Mouse (Mus musculus) spleen, postnatal 4 days (tissue): ENCODE measurements around the gene Inca1.

ENCODE experiments used
- DNase-seq, 2 experiments: peaks; one replicate each; pipeline ENCODE4 v3.0.0; 2022; ENCODE audit warnings: low spot score in 2 of 2

Inca1 gene

DNA sequence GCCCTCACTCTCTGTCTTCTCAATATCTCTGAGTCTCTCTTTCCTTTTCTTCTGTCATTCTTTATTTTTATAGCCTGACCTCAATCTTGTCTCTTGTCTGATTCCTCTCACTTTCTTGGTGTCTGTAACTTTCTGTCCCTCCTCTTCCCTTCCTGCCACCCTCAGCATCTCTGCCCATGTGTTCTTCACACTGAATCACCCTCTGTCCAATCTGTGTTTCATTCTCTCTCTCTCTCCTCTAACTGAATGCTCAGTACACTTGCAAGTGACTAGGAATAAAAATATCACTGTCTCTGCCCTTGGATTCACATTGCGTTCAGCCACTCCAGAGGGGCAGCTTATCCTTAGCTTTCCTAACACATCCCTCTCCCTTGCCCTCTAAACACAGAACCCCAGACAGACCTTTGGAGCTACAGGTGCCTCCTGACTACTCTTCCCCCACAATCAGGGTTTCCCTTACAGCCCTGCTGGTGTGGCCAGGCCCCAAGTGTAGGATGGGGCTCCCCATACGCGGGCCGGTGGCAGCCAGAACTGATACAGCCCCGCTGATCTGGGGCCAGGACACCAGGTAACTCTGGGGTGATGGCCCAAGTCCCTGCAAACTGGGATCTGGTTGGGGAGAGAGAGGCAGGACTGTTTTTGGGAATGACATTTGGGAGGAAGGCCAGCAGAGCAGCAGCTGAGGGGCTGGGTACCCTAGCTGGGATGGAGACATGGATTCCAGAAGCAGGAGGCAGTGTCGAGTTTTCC, 2.2 kb upstream of the Inca1 start:
- no peak for DNase-seq

DNA sequence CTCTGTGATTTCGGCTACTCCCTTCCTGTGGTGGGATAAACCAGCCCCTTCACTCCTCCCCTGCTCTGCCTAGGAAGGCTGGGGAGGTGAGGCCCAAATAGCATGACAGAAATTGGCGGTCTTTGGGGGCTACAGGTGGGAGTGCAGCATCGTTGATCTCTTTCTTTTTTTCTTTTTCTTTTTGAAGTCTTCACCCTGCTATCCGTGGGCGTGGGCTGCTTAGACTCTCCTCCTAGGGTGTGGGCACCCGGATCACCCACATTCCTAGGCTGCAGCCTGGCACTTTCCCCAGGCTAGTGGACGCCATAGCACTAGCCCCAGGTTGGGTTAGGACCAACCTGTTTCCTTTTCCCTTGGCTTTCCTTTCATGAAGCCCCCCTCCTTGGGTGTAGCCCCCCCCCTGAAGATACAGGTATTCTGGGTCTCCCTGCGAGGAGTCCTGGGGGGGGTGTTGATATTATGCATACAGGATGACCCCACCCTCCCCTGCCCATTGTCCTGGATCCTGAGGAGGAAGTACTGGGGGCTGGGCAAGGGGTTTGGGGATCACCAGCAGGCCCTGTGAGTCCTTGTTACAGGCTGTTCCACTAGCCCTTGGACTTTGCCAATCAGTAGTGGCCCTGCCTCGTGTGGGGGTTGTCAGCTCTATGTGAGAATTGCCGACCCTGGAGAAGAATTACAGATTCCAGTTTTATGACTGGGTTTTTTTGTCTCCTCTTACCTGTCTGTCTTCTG, 1.4 kb upstream of the Inca1 start:
- DNase-seq, result no peak

DNA sequence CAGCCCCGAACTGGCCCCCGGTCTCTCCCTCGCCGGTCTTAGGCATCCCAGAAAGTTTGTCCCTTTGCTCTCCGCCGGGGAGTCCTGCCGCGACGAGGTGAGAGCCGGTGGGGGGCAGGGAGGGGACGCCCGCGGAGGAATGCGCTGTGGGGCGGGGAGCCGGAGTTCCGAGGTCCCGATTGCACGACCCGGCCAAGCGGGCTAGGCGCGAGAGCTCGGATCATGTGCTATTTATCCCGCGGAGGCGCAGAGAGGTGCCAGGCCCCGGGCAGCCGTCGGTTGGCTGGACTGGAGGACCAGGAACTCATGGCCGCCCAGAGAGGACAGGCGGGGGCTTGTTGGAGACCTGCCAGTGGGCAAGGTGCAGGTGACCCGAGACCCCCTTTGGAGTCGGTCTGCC, 658 bp upstream of the Inca1 start:
- peak; percentile 47 to 84 for DNase-seq

DNA sequence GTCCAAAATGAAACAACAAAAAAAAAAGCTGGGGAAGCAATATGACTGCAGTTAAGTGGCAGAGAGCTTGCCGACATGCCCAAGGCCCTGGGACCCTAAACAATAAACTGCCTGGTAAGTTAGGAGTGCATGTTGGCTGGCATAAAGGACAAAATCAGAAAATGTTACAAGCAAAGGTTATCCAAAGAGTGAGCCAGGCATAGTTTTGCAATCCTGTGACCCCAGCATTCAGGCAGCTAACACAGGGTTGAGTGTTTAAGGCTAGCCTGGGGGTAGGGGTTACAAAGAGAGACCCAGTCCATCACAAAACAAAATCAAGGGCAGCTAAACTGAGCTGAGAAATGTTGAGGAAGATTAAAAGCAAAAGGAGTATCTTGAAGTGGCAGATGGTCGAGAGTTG, 904 bp downstream of the Inca1 start:
- no peak for DNase-seq

DNA sequence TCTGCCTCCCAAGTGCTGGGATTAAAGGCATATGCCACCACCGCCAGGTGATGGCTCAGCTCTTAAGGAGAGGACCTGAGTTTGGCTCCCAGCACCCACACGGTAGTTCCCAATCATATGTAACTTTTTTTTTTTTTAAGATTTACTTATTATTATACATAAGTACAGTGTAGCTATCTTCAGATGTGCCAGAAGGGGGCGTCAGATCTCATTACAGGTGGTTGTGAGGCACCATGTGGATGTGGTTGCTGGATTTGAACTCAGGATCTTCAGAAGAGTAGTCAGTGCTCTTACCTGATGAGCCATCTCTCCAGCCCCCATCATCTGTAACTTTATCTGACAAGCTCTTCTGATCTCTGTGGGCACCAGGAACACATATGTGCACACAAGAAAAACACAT, 2.6 kb downstream of the Inca1 start:
- no peak for DNase-seq

DNA sequence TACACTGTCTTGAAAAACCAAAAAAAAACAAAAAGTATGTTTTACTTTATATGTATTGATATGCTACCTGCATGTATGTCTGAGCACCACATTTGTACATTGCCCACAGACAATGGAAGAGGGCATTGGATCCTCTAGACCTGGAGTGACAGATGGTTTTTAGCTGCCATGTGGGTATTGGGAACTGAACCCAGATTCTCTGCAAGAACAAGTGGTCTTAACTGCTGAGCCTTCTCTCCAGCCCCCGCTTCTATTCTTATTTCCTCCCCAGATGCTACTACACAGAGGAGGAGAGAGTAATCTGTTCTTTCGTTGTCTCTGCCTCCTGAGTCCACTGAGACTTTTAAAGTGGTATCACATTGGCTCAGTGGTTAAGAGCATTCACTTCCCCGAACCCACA, 6.5 kb downstream of the Inca1 start:
- DNase-seq, result no peak

DNA sequence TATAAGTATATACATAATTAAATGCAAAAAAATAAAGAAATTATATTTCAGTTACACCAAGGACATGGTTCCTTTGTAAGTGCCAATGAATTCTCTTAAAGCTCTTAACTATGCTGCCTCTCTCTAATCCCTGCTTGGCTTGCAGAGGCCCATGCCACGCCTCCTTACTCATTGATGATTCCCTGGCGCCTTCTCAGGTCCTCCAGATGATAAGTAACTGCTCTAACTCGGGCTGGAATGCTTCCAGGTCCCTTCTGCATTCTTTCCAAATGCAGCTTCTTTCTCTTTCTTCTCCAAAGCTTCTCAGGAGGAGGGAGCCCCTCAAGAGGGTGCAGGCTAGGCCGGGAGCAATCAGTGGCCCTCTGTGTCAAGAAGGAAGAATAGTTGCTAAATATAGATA, 10.4 kb downstream of the Inca1 start:
- DNase-seq, result no peak

DNA sequence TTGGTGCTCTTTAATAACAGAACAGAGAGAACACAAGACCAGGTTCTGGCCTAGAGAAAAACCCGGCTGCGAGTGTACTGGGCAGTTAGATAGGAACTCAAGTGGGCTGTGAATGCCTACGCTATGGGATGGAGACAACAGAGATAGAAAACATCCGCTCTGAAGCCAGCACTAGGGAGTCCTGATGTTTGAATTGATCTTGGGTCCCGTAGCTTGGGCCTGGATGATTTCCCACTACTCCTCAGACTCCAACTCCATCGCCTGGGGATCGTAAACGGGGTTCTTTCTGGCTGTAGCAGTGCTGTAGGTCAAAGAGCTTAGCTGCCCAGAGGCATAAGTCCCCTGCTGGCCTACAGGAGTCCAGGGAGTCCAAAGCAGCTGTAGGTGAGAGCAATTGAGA, 11.6 kb downstream of the Inca1 start:
- DNase-seq, result no peak

DNA sequence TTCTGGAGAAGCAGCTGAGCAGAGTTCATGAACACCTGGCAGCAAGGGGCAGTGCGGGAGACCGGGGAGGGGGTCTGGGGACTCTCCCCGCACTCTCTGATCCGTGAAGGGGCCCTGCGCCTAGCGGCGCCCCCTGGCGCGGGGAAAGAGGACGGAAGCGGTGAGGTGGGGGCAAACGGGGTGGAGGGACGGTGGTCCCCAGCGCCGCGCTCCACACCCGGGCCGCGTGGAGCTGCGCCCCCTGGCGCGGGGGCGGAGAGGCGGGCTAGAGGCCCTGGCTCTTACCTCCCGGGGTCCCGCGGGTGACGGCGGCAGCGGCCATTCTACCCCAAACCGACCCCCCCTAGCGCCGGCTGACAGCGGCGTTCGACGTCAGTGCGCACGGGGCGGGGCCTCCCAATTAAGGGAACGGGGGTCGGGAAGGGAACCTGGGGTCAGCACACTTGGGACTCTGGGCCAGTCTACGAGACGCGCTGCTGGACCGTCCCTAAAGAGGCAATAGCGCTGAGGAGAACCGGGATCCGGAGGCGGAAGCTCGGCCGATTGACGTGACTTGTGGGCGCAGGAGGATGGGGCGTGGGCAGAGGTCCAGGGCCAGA, 12.3 kb downstream of the Inca1 start, which contains the start of gene Camta2:
Gene Camta2, minus strand, starts transcription at position 505 of the 599 bp plus-strand sequence.
- DNase-seq, result peak; percentile 78 to 89

DNA sequence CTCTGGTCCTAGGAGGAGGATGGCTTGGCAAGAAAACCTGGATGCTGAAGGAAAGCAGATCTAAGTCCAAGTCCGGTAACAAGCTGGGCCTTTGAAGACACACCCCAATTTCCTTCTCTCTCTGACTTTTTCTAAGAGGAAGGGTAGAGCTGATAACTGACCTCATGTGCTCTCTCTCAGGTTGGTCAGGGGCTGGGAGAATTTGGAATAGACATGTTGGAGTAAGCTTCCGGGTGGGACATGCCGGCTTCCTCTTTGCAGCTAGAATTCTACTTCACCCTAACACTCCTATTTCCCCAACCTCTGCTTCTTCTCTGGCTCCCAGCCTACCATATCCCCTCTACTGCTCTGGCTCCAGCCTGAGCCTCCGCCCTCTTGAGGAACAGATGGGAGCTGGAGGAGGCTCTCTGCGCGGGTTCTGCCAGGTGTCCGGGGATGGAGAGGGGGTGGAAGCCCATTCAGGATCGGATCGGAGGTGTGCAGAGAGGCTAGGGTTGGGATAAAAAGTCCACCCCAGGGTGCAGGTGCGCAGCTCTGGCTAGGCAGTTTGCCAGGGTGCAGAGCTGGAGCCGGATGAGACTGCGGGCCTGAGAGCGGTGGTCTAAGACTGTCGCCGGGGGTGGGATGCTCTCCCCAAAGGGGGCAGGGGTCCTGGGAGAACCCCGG, 12.9 kb downstream of the Inca1 start:
- DNase-seq, result no peak

DNA sequence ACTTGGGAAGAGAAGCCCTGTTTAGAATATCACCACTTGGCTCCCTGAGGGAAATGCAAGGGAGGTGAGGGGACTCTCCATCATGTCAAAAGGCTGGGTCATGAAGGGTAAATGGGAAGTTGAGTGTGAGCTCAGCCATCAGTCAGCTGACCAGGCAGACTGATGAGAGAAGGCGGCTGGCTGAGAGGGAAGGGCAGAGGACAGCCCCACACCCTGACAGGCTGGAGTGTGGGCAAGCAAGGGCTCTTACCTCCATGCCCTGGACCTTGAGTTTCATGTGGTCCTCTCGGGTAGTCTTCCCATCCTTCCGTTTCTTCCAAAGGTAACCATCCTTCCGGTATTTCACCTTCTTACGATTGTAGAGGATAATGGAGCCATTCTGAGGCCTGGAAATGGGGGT, 16.3 kb downstream of the Inca1 start:
- no peak for DNase-seq

DNA sequence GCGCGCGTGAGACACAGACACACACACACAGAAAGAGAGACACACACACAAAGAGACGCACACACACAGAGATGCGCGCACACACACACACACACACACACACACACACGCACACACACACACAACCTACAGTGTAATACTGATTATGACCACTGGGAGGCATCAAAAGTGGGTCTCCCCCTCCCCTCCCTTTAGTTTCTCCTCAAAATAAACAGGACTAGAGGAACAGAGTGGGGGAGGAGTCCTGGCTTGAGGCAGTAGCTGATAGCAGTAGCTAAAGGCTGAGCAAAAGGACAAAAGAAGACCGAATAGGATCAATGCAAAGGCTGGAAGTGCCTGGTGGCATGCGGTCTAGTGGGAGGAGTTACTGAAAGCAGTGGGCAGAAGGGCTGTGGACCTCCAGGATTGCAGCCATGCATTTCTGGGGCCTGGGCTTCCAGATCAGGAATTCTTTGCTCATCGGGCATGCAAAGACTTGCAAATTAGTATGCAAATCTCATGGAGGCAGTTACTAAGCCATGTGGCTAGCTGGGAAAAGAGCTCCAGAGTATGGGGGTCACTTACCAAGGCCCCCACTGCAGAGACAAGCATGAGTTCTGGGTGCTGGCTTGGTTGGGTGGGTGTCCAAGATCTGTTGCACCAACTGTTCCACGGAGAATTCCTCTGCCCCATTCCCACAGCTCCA, 17.9 kb downstream of the Inca1 start:
- DNase-seq, result no peak

DNA sequence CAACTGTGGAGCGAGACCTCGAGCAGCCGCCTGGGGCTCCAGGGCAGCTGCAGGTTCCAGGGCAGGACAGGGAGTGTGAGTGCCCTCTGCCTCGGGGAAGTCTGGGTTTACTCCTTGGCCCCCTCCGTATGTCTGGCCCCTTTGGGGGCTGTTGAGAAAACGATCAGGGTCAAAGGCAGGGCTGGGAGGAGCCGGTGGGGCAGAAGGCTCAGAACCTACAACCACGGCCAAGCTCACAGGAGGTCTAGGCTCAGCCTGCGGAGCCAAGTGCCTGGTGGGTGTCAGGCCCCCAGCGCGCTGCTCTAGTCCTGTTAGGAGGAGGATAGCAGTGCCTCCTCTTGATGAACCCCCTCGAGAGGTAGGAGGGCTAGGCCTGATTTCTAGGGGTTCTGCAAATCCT, 18.8 kb downstream of the Inca1 start:
- no peak for DNase-seq

DNA sequence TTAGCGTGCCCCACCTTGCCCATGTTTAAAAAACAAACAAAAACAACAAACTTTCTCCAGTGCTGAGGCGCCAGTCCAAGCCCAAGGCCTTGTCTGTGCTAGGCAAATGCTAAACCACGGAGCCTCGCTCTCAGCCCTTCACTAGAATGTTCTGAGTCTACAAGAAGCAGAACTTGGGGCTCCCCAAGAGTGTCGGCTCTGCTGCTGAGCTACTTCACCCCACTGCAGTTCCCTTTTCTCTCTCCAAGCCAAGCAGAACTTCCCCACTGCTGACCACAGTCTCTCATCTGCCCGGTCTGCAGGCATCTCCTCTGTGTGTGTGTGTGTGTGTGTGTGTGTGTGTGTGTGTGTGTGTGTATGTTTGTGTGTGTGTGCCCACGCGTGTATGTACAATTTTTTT, 20.1 kb downstream of the Inca1 start:
- peak in 1 of 2 experiments; percentile 45 for DNase-seq

DNA sequence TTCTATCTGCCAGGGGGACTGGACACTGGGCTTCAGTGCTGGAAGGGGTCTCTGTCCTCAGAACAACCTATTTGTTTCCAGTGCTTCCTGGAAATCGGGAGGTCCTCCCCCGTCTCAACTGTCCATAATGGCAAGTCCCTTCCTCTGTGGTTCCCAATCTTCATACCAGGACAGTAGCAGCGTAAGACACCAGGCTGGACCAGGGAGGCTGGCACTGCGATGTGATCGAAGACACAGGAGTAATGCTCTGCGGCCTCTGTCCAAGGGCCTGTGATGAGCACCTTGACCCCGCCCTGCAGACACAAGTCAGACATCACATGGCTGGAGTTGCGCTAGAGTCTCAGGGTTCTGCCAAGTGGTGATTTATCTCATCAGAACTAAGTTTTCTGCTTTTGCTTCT, 20.6 kb downstream of the Inca1 start:
- no peak for DNase-seq

DNA sequence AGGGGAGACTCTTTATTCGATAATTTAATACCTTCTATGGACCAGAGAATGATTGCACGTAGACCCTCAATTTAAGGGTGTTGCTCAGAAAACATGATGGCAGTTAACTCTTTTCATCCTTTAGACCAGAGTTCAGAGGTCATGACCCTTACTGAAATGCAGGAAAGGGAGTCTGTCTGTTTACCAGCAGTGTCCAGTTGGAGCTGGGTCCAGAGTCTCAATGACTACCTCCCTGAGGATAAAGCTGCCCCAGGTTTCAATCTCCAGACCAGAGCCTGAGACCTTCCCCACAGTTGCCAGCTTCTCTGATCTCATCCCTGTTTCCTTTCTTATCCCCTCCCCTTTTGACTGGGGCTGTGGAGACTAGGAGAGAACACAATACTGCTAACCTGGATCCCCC, 21.4 kb downstream of the Inca1 start:
- no peak for DNase-seq

DNA sequence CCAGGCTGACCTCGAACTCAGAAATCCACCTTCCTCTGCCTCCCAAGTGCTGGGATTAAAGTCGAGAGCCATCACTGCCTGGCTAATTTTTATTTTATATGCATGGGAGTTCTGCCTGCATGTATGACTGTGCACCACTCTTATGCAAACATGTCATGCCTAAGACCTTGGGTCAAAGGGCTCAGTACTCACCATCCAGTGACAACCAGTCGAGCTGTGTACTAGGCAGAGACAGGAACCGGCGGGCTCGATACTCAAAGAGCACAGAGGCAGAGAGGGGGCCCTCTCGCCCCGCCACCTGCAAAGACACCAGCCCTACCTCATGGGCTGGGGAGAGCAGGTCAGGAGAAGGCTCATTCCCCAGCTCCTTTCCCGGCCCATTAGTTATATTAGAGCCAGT, 21.9 kb downstream of the Inca1 start:
- DNase-seq, result no peak

DNA sequence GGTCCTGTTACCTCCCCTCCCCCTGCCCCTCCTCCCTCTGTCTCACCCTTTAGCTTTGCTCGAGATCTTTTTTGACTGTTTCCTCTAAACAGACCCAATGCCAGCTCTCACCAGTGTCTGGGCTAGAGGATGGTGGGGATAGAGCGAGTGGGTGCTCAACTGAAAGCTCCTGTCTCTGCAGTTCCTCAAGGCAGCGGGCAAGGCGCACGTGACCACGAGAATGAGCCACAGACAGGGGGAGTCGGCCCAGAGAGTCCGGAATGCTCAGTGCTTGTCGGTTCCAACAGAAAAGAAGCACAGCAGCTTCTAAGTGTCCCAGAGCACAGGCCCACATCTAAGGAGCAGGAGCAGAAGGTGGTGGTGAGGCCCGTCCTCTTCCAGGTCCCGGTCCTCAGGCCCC, 25.5 kb downstream of the Inca1 start:
- no peak for DNase-seq

DNA sequence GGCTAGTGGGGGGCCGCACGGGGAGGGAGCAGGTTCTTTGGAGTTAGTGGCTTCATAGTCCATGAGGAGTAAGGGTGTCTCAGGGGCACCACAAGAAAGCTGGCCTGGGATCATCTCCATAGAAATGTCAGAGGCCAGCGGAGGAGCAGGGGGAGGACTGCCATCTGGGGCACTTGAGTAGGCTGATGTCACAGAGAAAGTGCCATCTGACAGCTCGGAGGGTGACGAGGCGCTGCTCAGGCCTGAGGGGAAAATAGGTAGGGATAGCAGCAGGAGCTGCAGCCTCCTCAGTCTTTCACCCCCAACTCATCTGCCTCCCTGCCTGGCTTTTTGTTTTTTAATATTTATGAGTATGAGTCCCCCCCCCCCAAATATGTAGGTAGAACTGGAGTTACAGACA, 25.9 kb downstream of the Inca1 start:
- DNase-seq, result no peak

DNA sequence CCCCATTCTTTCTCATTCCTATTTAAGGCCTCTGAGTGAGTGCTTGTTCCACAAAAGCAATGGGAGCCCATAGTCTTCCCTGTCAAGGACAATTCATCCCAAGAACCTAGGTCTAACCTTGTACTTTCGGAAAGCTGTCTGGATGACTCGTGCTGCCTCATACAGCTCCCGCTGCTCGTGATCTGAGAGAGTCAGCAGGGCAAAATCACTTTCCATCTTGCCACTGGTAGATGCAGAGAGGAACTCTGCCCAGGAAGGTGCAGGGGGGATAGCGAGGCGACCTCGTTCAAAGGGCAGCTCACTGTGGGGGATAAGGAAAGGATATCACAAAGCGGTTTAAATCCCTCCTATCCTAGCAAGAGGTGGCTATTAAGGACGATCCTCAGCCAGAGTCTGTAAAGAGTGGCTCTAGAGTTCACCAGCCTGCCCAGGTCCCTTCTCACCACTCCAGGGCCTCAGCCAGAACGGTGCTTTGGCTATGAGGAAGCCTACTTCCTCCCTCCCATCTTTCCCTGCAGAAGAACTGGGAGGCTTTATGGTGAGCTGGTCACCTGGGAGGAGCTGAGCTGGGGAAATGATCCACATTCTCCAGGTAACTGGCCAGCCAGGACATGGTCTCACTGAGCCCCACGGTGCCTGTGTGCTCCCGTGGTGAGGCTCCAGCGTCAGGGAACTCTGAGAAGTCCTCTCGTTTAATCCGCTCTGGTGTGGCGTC, 28.5 kb downstream of the Inca1 start:
- DNase-seq, result no peak

DNA sequence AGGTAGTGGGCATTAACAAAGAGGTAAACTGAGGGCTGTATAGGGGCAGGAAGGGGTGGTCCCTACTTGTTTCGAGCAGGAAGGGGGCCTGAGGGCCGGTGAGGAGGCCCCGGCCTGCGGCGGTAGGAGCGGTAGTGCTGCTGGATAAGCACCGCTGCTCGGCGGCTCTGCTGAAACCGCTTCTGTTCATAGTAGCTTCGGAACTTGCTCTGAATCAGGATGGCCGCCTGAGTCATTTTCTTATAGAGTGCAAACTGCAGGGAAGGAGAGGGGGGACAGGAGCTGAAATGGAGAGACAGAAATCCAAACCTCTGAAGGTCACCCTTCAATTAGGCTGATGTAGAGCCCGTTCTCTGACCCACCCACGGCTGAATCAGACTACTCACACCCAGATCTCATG, 29.5 kb downstream of the Inca1 start:
- DNase-seq, result no peak
